Mouse (Mus musculus): ENCODE results near the gene Olfr843.

Olfr843 gene

GRCm38 (mm10) chr9:19251887-19252286, at the start of gene Olfr843:
Gene Olfr843, minus strand, starts transcription at chr9:19251987.
- DNase-seq (ENCODE audit: low read depth, low spot score): no peak
